Mouse (Mus musculus): Measurements from ENCODE around the gene Dnah7c. TPM values are rescaled to one million over a fixed set of nuclear protein-coding genes. Genes with fewer than 3 reads are reported as not detected.
A peak's percentile ranks its signal among the peaks of the same experiment; 100 is the strongest.
"Not testable (repeated sequence)": the region's sequence is repeated elsewhere in the genome, so short reads cannot be mapped to it uniquely, and the experiment has no call there.

The Dnah7c gene
- total and polyA plus RNA-seq, 3 experiments = 0.05 TPM; not detected in 2

GRCm38 (mm10) chr1:46769318-46769717 lies 343.9 kb downstream of the Dnah7c start:
- ATAC-seq (ENCODE audit: extremely low read depth, insufficient number of reproducible peaks, low FRiP score, poor library complexity, severe bottlenecking) = peak; percentile 54; the same call in 1 of the 2 replicates
- not testable (repeated sequence) for H3K27me3 ChIP-seq (ENCODE audit: insufficient read depth, low read length); DNase-seq (ENCODE audit: low spot score); H3K9me3 ChIP-seq (replicated peaks); H3K36me3 ChIP-seq (replicated peaks); H3K4me1 ChIP-seq (ENCODE audit: insufficient read depth, low read depth, low read length); H3K4me3 ChIP-seq (ENCODE audit: low read depth, low read length)

- not testable (repeated sequence) for DNase-seq (ENCODE audit: low spot score); H3K4me1 ChIP-seq (ENCODE audit: insufficient read depth, low read depth, low read length); H3K9me3 ChIP-seq (replicated peaks); H3K36me3 ChIP-seq (replicated peaks); H3K27me3 ChIP-seq (ENCODE audit: insufficient read depth, low read length); ATAC-seq (ENCODE audit: extremely low read depth, insufficient number of reproducible peaks, low FRiP score, poor library complexity, severe bottlenecking); H3K4me3 ChIP-seq (ENCODE audit: low read depth, low read length)
Observed at GRCm38 (mm10) chr1:46770077-46770695, 344.8 kb downstream of the Dnah7c start.

DNA sequence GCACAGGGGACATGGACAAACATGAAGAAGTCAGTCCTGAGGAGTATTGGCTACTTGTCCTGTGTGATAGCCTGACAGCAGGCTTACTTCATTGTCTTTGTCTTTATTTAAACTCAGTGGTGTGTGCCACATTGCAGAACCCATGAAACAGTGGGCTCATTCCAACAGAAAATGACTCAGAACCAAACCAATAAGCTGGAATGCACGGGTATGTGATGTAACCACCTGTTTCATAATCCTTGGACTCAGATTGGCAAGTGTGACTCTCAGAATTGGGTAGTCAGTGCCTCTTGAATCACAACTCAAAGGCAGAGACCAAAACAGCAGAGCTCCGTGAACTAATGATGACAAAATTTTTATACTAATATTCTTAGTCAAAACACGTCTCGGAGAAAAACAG lies 356.8 kb downstream of the Dnah7c start:
- H3K9me3 ChIP-seq (replicated peaks); DNase-seq (ENCODE audit: low spot score); ATAC-seq (ENCODE audit: extremely low read depth, insufficient number of reproducible peaks, low FRiP score, poor library complexity, severe bottlenecking); H3K4me3 ChIP-seq (ENCODE audit: low read depth, low read length); H3K36me3 ChIP-seq (replicated peaks); H3K4me1 ChIP-seq (ENCODE audit: insufficient read depth, low read depth, low read length); H3K27me3 ChIP-seq (ENCODE audit: insufficient read depth, low read length): not testable (repeated sequence)

GRCm38 (mm10) chr1:46805074-46805473 lies 379.7 kb downstream of the Dnah7c start:
- no peaks in the 10 kb centered on the region for H3K9me3 ChIP-seq (replicated peaks)
- no peak overlapping the region for H3K4me3 ChIP-seq (ENCODE audit: low read depth, low read length)
- H3K36me3 ChIP-seq (replicated peaks) = peaks cover 9% of the 10 kb centered on the region
- DNase-seq (ENCODE audit: low spot score) = no peak
- no peaks in the 10 kb centered on the region for H3K4me1 ChIP-seq (ENCODE audit: insufficient read depth, low read depth, low read length)
- TF ChIP-seq CTCF (IDR thresholded peaks at IDR 0.05; ENCODE audit: low read depth, low read length) (no peak), GATA2 (IDR thresholded peaks at IDR 0.05; ENCODE audit: borderline replicate concordance, low read depth, low read length) (no peak), TAL1 (conservative IDR thresholded peaks at IDR 0.05; ENCODE audit: low read depth, low read length) (no peak), GATA1 (IDR thresholded peaks at IDR 0.05; ENCODE audit: borderline replicate concordance, low read length) (no peak), POLR2AphosphoS5 (IDR thresholded peaks at IDR 0.05; ENCODE audit: insufficient replicate concordance, low read depth, low read length) (no peak)
- ATAC-seq (ENCODE audit: extremely low read depth, insufficient number of reproducible peaks, low FRiP score, poor library complexity, severe bottlenecking) = no peak
- no peaks in the 10 kb centered on the region for H3K27me3 ChIP-seq (ENCODE audit: insufficient read depth, low read length)

DNA sequence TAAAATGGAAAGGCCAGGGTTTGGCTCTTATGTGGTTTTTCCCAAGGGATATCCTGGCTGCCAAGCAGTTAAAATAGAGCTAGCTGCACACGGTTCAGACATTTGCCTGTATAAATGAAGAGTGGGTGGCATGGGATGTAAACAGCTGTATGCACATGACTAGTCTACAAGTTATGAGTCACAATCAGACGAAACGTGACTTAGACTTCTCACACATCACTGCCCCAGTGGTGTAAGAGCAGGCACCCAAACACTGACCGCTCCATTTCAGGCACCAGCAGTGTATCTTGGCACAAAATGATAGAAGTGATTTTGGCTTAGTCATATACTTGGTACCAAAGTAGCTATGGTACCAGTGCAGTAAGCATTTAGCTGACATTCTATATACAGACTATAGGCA lies 383.2 kb downstream of the Dnah7c start:
- not testable (repeated sequence) for DNase-seq (ENCODE audit: low spot score); ATAC-seq (ENCODE audit: extremely low read depth, insufficient number of reproducible peaks, low FRiP score, poor library complexity, severe bottlenecking)

GRCm38 (mm10) chr1:46817934-46818333 lies 392.5 kb downstream of the Dnah7c start:
- DNase-seq (ENCODE audit: low spot score) = no peak
- Histone ChIP-seq H3K9me3 (replicated peaks) (no peaks in the 10 kb centered on the region), H3K36me3 (replicated peaks) (peaks cover 52% of the 10 kb centered on the region), H3K4me3 (ENCODE audit: low read depth, low read length) (no peak overlapping the region), H3K27me3 (ENCODE audit: insufficient read depth, low read length) (no peaks in the 10 kb centered on the region), H3K4me1 (ENCODE audit: insufficient read depth, low read depth, low read length) (peaks cover 6% of the 10 kb centered on the region; the same call in 1 of the 2 replicates)
- no peak for ATAC-seq (ENCODE audit: extremely low read depth, insufficient number of reproducible peaks, low FRiP score, poor library complexity, severe bottlenecking)
- TF ChIP-seq POLR2AphosphoS5 (IDR thresholded peaks at IDR 0.05; ENCODE audit: insufficient replicate concordance, low read depth, low read length) = no peak
- no peak for TF ChIP-seq CTCF (IDR thresholded peaks at IDR 0.05; ENCODE audit: low read depth, low read length)
- TF ChIP-seq GATA1 (IDR thresholded peaks at IDR 0.05; ENCODE audit: borderline replicate concordance, low read length) = no peak
- TF ChIP-seq TAL1 (conservative IDR thresholded peaks at IDR 0.05; ENCODE audit: low read depth, low read length) = no peak
- TF ChIP-seq GATA2 (IDR thresholded peaks at IDR 0.05; ENCODE audit: borderline replicate concordance, low read depth, low read length) = no peak

More for the DNA sequence above, 383.2 kb downstream of the Dnah7c start:
- H3K36me3 ChIP-seq (replicated peaks) = peaks cover 28% of the 10 kb centered on the region
- H3K27me3 ChIP-seq (ENCODE audit: insufficient read depth, low read length); H3K9me3 ChIP-seq (replicated peaks); H3K4me1 ChIP-seq (ENCODE audit: insufficient read depth, low read depth, low read length); H3K4me3 ChIP-seq (ENCODE audit: low read depth, low read length): not testable (repeated sequence)

GRCm38 (mm10) chr1:46822256-46822972 lies 397.0 kb downstream of the Dnah7c start:
- ATAC-seq (ENCODE audit: extremely low read depth, insufficient number of reproducible peaks, low FRiP score, poor library complexity, severe bottlenecking) (no peak), DNase-seq (ENCODE audit: low spot score) (no peak)
- H3K4me3 ChIP-seq (ENCODE audit: low read depth, low read length) = no peak overlapping the region
- peaks cover 6% of the 10 kb centered on the region; the same call in 1 of the 2 replicates for H3K4me1 ChIP-seq (ENCODE audit: insufficient read depth, low read depth, low read length)
- no peak for TF ChIP-seq POLR2AphosphoS5 (IDR thresholded peaks at IDR 0.05; ENCODE audit: insufficient replicate concordance, low read depth, low read length)
- TF ChIP-seq CTCF (IDR thresholded peaks at IDR 0.05; ENCODE audit: low read depth, low read length) = no peak
- TF ChIP-seq GATA1 (IDR thresholded peaks at IDR 0.05; ENCODE audit: borderline replicate concordance, low read length) = no peak
- no peak for TF ChIP-seq TAL1 (conservative IDR thresholded peaks at IDR 0.05; ENCODE audit: low read depth, low read length)
- TF ChIP-seq GATA2 (IDR thresholded peaks at IDR 0.05; ENCODE audit: borderline replicate concordance, low read depth, low read length) = no peak
- no peaks in the 10 kb centered on the region for H3K27me3 ChIP-seq (ENCODE audit: insufficient read depth, low read length)
- H3K36me3 ChIP-seq (replicated peaks) = peaks cover 60% of the 10 kb centered on the region
- no peaks in the 10 kb centered on the region for H3K9me3 ChIP-seq (replicated peaks)
